Mouse (Mus musculus) neural tube, embryonic 14.5 days (tissue): ENCODE data around the gene Prkcq. TPM values are rescaled to one million over a fixed set of nuclear protein-coding genes. Genes with fewer than 3 reads are reported as not detected.

Source experiments
- ATAC-seq: fragments of 200-750 bp; cut with Nextera tagmentation; 2 replicates; pipeline ENCODE4 v1.8.0; 2017; ENCODE audit warnings: low read depth, mild to moderate bottlenecking, moderate TSS enrichment, moderate library complexity
- H3K27ac ChIP-seq: fragments of 300-500 bp; sonication (generic); 2 replicates; pipeline ENCODE4 v1.5.1; 2014; ENCODE audit warnings: low read depth, mild to moderate bottlenecking, control low read depth, low read length, moderate library complexity, mixed read lengths
- H3K27me3 ChIP-seq: fragments of 300-500 bp; sonication (generic); 2 replicates; pipeline ENCODE4 v1.6.1; 2014; ENCODE audit warnings: low read length; ENCODE audit not compliant: control insufficient read depth, insufficient read depth
- H3K36me3 ChIP-seq: fragments of 300-500 bp; sonication (generic); 2 replicates; pipeline ENCODE4 v1.6.1; 2014; ENCODE audit warnings: low read length, mixed read lengths; ENCODE audit not compliant: control insufficient read depth, insufficient read depth
- H3K4me1 ChIP-seq: fragments of 300-500 bp; sonication (generic); 2 replicates; pipeline ENCODE4 v1.6.1; 2014; ENCODE audit warnings: low read length; ENCODE audit not compliant: control insufficient read depth, insufficient read depth
- H3K4me2 ChIP-seq: fragments of 300-500 bp; sonication (generic); 2 replicates; pipeline ENCODE4 v1.6.1; 2014; ENCODE audit warnings: mild to moderate bottlenecking, low read depth, low read length, control low read depth
- H3K4me3 ChIP-seq: fragments of 300-500 bp; sonication (generic); 2 replicates; pipeline ENCODE4 v1.5.1; 2014; ENCODE audit warnings: low read depth, low read length, control low read depth, mixed read lengths
- H3K9ac ChIP-seq: fragments of 300-500 bp; sonication (generic); replicated peaks from 2 replicates; pipeline ENCODE4 v1.6.1; 2014; ENCODE audit warnings: low read depth, mild to moderate bottlenecking, control low read depth, low read length, mixed read lengths
- H3K9me3 ChIP-seq: fragments of 300-500 bp; sonication (generic); 2 replicates; pipeline ENCODE4 v1.6.1; 2016; ENCODE audit warnings: low read length; ENCODE audit not compliant: control insufficient read depth
- WGBS: fragments of 180-500 bp; shearing (Covaris S2); extraction: QIAGEN DNeasy Blood & Tissue Kit; methylation state at CpG from one replicate; pipeline ENCODE4 v1.1.7; 2014; 5-methylcytosine and 5-hydroxymethylcytosine counted together
- polyA plus RNA-seq: library from polyadenylated mRNA; unstranded; fragments of >200 nt; fragmentation: Nextera tagmentation; extraction: Ambion mirVana; gene quantifications from 2 replicates; pipeline ENCODE4 v1.2.1, GENCODE M21; 2014

Prkcq gene
- polyA plus RNA-seq, 1 experiment from 2014 or later: 39.0 TPM

DNA sequence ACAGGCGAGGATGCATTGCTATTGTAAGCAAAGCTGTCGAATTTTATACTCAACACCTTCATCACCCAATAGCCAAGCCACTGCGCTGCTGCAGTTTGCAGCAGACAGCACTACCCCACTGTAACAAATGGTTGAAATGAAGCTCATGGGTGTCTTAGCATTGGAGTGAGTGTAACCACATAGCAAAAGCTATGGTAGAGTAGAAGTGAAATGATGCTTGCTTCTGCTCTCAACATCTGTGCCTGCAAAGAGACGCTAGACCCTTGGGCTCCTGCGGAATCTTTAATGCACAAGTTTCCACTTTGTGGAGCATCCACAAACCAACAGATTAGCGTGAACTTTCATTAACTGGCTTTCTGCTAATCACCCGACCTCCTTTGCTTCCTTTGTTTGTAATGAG lies 74.0 kb downstream of the Prkcq start:
- H3K27me3 ChIP-seq: no peaks in the 10 kb centered on the region; the same call in 1 of the 2 replicates
- H3K4me2 ChIP-seq: no peak overlapping the region
- no peaks in the 10 kb centered on the region for H3K9me3 ChIP-seq
- ATAC-seq: no peak
- 79% methylated on average over 7 of the region's 7 CpGs for WGBS
- H3K4me3 ChIP-seq: no peak overlapping the region
- H3K4me1 ChIP-seq: no peaks in the 10 kb centered on the region
- no peaks in the 10 kb centered on the region for H3K36me3 ChIP-seq
- no peak overlapping the region for H3K9ac ChIP-seq
- no peak overlapping the region for H3K27ac ChIP-seq

DNA sequence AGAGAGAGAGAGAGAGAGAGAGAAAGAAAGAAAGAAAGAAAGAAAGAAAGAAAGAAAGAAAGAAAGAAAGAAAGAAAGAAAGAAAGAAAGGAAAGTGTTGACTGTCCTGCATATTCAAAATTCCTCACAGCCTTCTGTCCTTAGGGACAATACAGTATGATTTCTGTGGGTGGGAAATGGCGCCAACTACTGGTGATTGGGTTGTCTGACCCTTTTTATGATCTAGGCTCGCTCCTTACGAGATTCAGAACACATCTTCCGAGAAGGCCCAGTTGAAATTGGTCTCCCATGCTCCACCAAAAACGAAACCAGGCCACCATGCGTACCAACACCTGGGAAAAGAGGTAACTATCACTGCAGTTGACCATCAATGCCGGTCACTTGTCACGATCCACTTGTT lies 82.0 kb downstream of the Prkcq start:
- H3K36me3 ChIP-seq: no peaks in the 10 kb centered on the region
- H3K27me3 ChIP-seq: no peaks in the 10 kb centered on the region
- H3K4me3 ChIP-seq: no peak overlapping the region
- H3K9ac ChIP-seq: no peak overlapping the region
- WGBS: 62% methylated on average over 8 of the region's 8 CpGs
- no peaks in the 10 kb centered on the region for H3K4me1 ChIP-seq
- ATAC-seq: no peak
- H3K4me2 ChIP-seq: no peak overlapping the region
- no peak overlapping the region for H3K27ac ChIP-seq
- no peaks in the 10 kb centered on the region for H3K9me3 ChIP-seq

- no peaks in the 10 kb centered on the region for H3K27me3 ChIP-seq
- H3K36me3 ChIP-seq: no peaks in the 10 kb centered on the region
- no peak overlapping the region for H3K4me3 ChIP-seq
- H3K9ac ChIP-seq: no peak overlapping the region
- 95% methylated on average over 4 of the region's 4 CpGs for WGBS
- no peak overlapping the region for H3K27ac ChIP-seq
- no peaks in the 10 kb centered on the region for H3K4me1 ChIP-seq
- no peak overlapping the region for H3K4me2 ChIP-seq
- ATAC-seq: no peak
- no peaks in the 10 kb centered on the region for H3K9me3 ChIP-seq
These were observed 82.5 kb downstream of the Prkcq start for GRCm38 (mm10) chr2:11254446-11254845.

GRCm38 (mm10) chr2:11257260-11257850 lies 85.4 kb downstream of the Prkcq start:
- Histone ChIP-seq H3K27me3 (no peaks in the 10 kb centered on the region), H3K4me3 (no peak overlapping the region), H3K4me2 (no peak overlapping the region), H3K9ac (no peak overlapping the region), H3K36me3 (no peaks in the 10 kb centered on the region), H3K4me1 (no peaks in the 10 kb centered on the region), H3K9me3 (no peaks in the 10 kb centered on the region), H3K27ac (no peak overlapping the region)
- 88% methylated on average over 6 of the region's 6 CpGs for WGBS
- ATAC-seq: no peak

DNA sequence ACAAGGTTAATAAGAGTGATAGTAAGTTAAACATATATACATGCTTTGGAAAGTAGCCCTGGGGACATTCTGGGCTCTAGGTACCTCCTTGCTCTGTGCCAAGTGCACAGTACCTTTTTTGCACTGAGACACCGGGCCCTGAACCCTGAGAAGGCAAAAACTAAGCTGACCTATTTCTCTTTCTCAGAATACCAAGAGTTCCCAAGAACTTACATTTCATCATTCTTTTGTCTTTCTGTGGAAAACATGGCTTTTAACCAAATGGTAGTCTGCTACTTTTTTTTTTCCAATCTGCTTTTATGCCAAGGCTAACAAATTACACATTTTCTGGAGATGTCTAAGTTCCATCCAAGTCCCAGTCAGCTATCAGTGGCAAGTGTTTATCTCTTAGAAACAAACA lies 86.3 kb downstream of the Prkcq start:
- ATAC-seq: no peak
- no peaks in the 10 kb centered on the region for H3K27me3 ChIP-seq

DNA sequence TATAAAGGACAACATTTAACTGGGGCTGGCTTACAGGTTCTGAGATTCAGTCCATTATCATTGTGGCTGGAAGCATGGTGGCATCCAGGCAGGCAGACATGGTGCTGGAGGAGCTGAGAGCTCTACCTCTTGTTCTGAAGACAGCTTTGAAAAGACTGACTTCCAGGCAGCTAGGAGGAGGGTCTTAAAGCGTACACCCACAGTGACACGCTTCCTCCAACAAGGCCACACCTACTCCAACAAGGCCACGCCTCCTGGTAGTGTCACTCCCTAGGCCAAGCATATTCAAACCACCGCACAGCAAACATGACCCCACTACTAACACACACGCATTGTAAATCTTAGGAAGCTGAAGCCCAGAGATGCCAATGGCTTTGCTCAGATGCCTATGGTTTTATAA lies 87.5 kb downstream of the Prkcq start:
- Histone ChIP-seq H3K4me3 (no peak overlapping the region), H3K9ac (no peak overlapping the region), H3K9me3 (no peaks in the 10 kb centered on the region), H3K4me2 (no peak overlapping the region), H3K36me3 (no peaks in the 10 kb centered on the region), H3K4me1 (no peaks in the 10 kb centered on the region), H3K27me3 (no peaks in the 10 kb centered on the region), H3K27ac (no peak overlapping the region)
- no peak for ATAC-seq
- 87% methylated on average over 5 of the region's 5 CpGs for WGBS

More for the DNA sequence above, 86.3 kb downstream of the Prkcq start:
- Histone ChIP-seq H3K36me3 (no peaks in the 10 kb centered on the region), H3K9ac (no peak overlapping the region), H3K4me3 (no peak overlapping the region), H3K27ac (no peak overlapping the region), H3K4me1 (no peaks in the 10 kb centered on the region), H3K4me2 (no peak overlapping the region), H3K9me3 (no peaks in the 10 kb centered on the region)
- 96% methylated on average over 1 of the region's 1 CpGs for WGBS

DNA sequence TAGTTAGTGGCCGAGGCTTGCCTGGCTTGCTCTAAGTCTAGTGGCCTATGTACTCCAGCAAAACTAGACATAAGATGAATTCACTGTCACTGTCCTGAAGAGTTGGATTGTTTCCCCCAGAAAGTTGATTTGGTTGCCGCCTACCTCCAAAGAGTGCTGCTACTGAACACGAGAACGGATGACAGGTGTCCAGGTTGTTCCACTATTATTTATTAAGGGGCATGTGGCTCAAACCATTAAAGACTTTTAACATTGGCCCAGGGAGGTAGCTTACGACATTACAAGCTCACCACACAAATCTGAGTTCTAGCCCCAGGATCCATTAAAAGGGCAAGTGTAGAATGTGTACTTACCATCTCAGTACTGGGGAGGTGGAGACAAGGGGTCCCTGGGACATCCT lies 92.9 kb downstream of the Prkcq start:
- Histone ChIP-seq H3K36me3 (no peaks in the 10 kb centered on the region), H3K9ac (no peak overlapping the region), H3K27ac (no peak overlapping the region), H3K4me1 (no peaks in the 10 kb centered on the region), H3K9me3 (no peaks in the 10 kb centered on the region), H3K27me3 (no peaks in the 10 kb centered on the region), H3K4me2 (no peak overlapping the region), H3K4me3 (no peak overlapping the region)
- ATAC-seq: no peak
- 95% methylated on average over 5 of the region's 5 CpGs for WGBS

DNA sequence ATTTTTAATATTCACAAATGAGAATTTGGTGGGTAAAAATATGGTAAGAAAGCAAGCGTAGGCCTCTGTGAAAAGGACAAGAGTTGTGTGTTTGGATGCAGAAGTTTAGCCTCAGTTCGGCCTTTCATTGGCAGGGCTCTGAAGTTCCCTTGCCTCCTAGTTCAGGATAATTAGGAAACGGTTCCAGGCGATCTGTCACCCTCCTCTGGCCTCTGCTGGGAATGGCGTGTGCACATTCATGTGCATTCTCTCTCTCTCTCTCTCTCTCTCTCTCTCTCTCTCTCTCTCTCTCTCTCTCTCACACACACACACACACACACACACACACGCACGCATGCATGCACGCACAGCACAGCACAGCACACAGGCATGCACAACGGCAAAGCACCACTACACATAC lies 93.5 kb downstream of the Prkcq start:
- 80% methylated on average over 9 of the region's 9 CpGs for WGBS
- Histone ChIP-seq H3K9ac (no peak overlapping the region), H3K4me1 (no peaks in the 10 kb centered on the region), H3K27me3 (no peaks in the 10 kb centered on the region), H3K4me2 (no peak overlapping the region), H3K36me3 (no peaks in the 10 kb centered on the region), H3K9me3 (no peaks in the 10 kb centered on the region), H3K4me3 (no peak overlapping the region), H3K27ac (no peak overlapping the region)
- ATAC-seq: no peak

DNA sequence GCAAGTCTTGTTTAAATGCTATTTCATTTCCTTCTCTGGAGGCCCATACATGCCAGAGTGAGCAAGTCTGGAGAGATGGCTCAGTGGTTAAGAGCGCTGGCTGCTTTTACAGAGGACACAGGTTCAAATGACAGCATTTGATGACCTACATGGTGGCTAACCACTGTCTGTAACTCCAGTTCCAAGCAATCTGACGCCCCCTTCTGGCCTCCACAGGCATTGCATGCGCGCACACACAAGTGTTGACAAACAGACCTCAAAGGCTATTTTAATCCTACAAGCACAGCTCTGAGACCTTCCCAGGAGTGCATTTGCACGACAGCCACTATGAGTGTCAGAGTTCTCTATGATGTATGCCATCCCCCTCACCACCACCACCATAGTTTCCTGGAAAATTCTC lies 94.4 kb downstream of the Prkcq start:
- H3K4me1 ChIP-seq: no peaks in the 10 kb centered on the region
- no peak overlapping the region for H3K9ac ChIP-seq
- H3K27me3 ChIP-seq: no peaks in the 10 kb centered on the region
- H3K27ac ChIP-seq: no peak overlapping the region
- no peaks in the 10 kb centered on the region for H3K9me3 ChIP-seq
- 73% methylated on average over 5 of the region's 5 CpGs for WGBS
- no peak overlapping the region for H3K4me3 ChIP-seq
- no peak for ATAC-seq
- H3K4me2 ChIP-seq: no peak overlapping the region
- H3K36me3 ChIP-seq: no peaks in the 10 kb centered on the region
